Mouse (Mus musculus) lung, postnatal 10 days (tissue): ENCODE results near the gene Cdhr1.

Experiments used
- DNase-seq: peaks from one replicate; pipeline ENCODE4 v3.0.0; 2021

Cdhr1 gene

DNA sequence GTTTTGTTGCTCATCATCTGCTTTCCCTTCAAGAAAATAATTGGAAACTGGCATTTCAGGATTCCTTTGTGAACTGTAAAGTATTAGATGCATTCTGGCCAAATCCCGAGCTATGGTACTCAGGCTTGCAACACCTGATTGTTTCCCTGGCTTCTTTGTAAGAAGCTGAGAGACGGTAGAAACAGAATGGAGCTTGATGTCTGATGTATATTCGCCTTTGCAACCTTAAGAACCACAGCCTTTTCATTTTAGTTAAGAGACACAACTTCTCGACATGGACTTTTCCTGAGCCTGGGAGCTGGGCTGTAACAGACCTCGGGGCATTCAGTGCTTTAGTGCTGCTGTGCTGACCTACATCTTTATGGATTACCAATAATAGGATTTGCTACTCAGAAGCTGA, 30.5 kb downstream of the Cdhr1 start, which contains the start of gene Lrit2:
Gene Lrit2, plus strand, starts transcription at position 301 of the 400 bp plus-strand sequence.
- DNase-seq, result no peak

DNA sequence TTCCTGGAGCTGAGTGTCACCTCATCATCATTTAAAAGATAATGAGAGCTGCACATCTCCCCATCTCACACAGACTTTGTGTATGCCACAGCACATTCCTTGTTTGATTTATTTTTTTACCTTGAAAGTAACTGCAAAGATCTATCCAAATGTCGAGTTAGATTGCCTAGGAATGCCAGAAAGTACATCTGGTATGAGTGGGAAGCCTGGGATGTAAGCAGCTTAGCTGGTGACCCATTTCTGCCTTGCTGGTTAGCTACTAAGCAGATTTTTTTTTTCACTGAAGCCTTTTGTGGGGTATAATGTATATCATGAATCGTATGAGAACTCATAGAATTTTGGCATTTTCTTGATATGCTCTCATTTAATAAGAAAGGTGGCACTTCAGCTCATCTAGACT, 31.5 kb downstream of the Cdhr1 start:
- DNase-seq, result no peak

DNA sequence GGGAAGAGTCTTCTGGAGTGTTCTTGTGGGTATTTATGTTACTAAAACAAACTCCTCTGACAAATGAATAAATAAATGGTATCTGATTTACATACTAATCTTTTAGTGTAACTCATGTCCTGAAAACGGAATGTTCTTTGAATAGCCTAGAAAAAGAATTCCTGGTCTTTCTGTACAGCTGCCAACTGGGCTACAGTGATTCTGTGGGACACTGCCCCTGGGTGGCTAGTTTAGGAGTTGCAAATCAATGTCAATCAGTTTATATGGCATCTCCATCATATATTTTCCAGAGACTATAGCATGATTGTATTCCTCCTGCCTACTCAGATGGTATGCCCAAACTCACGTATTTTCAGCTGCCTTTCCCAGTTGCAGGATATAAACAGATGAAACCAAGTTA, 33.3 kb downstream of the Cdhr1 start:
- no peak for DNase-seq

DNA sequence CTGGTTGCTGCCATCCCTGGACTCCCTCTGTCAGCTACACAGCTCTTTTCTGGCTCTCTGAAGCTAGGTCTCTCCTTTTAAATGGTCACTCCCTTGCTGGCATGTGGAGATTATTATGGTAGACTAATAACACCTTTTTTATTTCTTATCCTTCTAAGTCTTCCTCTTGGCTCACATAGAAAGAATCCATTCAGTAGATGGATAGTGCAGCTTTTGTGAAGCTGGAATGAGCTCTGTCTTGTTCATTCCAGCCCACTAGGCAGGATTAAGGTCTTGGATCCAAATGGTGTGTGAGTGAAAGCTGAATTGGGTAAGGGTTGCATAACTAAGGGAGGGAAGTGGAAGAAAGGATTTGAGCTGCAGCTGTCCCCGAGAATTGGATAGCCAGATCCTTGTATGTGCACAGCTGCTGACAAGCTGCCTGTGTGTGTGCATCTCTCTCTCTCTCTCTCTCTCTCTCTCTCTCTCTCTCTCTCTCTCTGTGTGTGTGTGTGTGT, 49.2 kb downstream of the Cdhr1 start, which contains the start of gene Rgr:
Gene Rgr, minus strand, starts transcription at position 51 of the 497 bp plus-strand sequence.
- no peak for DNase-seq

DNA sequence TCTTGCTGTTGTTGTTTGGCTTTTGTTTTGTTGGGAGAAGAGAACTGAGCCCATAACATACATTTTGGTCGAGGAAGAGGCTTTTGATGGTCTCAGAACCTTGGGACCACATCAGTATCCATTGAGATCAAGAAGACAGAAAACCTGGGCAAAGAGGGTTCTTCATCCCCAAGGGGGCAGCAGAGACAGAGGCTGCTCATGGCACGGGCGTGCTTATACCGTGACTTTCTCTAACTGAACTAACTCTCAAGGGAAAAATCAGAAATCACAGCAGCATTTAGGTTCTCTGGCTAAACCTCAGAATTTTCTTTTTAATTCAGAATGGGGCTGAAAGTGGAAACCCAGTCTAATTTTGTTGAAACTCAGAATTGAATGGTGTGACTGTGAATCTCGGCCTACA, 63.7 kb downstream of the Cdhr1 start:
- DNase-seq, result no peak

- peak; percentile 74 for DNase-seq
These were observed 64.9 kb downstream of the Cdhr1 start for GRCm38 (mm10) chr14:37033241-37033640.

DNA sequence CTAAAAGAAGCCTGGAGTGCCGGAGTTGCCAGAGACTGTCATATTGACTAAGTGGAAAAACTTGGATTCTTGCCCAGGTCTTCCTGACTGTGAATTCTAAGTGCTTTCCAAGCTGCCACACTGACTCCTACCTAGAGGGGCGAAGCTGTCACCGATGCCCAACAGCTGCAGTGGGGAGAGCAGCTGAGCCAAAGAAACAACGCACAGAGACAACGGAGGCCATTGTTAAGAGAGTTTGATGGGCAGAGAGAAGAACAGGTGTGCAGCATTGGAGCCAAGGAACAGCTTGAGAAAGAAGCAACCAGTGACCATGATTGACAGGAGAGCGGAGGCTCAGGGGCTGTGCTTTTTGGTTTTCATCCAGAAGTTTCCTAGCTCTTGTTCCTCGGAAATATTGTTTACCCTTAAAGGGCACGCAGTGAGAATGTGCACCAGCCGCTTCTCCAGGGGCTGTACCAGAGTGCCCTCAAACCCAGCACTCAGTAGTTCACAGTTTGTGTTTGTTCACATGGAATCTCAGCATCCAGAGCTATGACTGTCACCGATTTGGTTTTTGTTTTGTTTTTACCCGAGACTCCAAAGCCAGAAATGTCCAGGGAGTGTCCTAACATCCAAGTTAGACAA, 65.6 kb downstream of the Cdhr1 start:
- no peak for DNase-seq

- no peak for DNase-seq
These were observed 69.6 kb downstream of the Cdhr1 start for GRCm38 (mm10) chr14:37028555-37028954.

GRCm38 (mm10) chr14:37027951-37028350, 70.2 kb downstream of the Cdhr1 start:
- no peak for DNase-seq
